Mouse (Mus musculus) CH12.LX (cell line): ENCODE results near the gene Tas2r143. TPM values are rescaled to one million over a fixed set of nuclear protein-coding genes. Genes with fewer than 3 reads are reported as not detected.

Experiments
- DNase-seq: peaks from one replicate; pipeline ENCODE4 v3.0.0-alpha.2; 2013; ENCODE audit errors: extremely low read depth
- H3K27ac ChIP-seq: 2 replicates; pipeline ENCODE4 v1.5.1; 2012; ENCODE audit warnings: low read depth, mild to moderate bottlenecking, control low read depth, moderate library complexity; ENCODE audit not compliant: insufficient read depth
- H3K27me3 ChIP-seq: replicated peaks from 2 replicates; pipeline ENCODE3; 2012; ENCODE audit warnings: inconsistent platforms
- H3K36me3 ChIP-seq, 2 experiments: replicated peaks in 1 of 2; 2 replicates each; pipeline versions ENCODE3 to v1.6.1; 2012; ENCODE audit warnings: inconsistent platforms in 1 of 2, low read length in 1 of 2, mild to moderate bottlenecking in 1 of 2, mixed read lengths in 1 of 2, moderate library complexity in 1 of 2; ENCODE audit not compliant: control insufficient read depth in 1 of 2, insufficient read depth in 1 of 2
- H3K4me1 ChIP-seq, 2 experiments: 2 replicates each; pipeline ENCODE4 v1.6.1; 2012; ENCODE audit warnings: inconsistent platforms in 1 of 2, moderate library complexity in 1 of 2; ENCODE audit not compliant: insufficient read depth in 2 of 2, control insufficient read depth in 1 of 2
- H3K4me2 ChIP-seq: 2 replicates; pipeline ENCODE4 v1.6.1; 2012; ENCODE audit warnings: low read depth, mild to moderate bottlenecking, control low read depth; ENCODE audit not compliant: poor library complexity, insufficient read depth, severe bottlenecking
- H3K4me3 ChIP-seq, 3 experiments: fragments of 150-350 bp in 1 of 3; sonication (generic) in 1 of 3; replicated peaks in 1 of 3; 2 replicates each; pipeline versions ENCODE3 to v1.5.1; 2011 to 2012; ENCODE audit warnings: low read depth in 2 of 3, low read length in 2 of 3, mild to moderate bottlenecking in 2 of 3, moderate library complexity in 2 of 3, control low read depth in 1 of 3, improper control_type of control experiment in 1 of 3, inconsistent platforms in 1 of 3, mixed read lengths in 1 of 3; ENCODE audit not compliant: poor library complexity in 1 of 3
- H3K79me2 ChIP-seq: replicated peaks from 2 replicates; pipeline ENCODE4 v1.6.1; 2012; ENCODE audit warnings: mild to moderate bottlenecking, moderate library complexity; ENCODE audit not compliant: control insufficient read depth, poor library complexity, insufficient read depth, severe bottlenecking; ENCODE audit errors: extremely low read depth
- H3K9ac ChIP-seq: 2 replicates; pipeline ENCODE4 v1.6.1; 2012; ENCODE audit warnings: low read depth, mild to moderate bottlenecking, control low read depth, moderate library complexity; ENCODE audit not compliant: insufficient read depth
- H3K9me3 ChIP-seq: replicated peaks from 2 replicates; pipeline ENCODE3; 2012; ENCODE audit warnings: low read length, inconsistent platforms, mixed read lengths
- BHLHE40 ChIP-seq: IDR thresholded peaks from 2 replicates; pipeline ENCODE4 v1.6.1; 2011; ENCODE audit warnings: mild to moderate bottlenecking, low read depth, low read length, improper control_type of control experiment
- CHD1 ChIP-seq: IDR thresholded peaks from 2 replicates; pipeline ENCODE4 v1.6.1; 2012; ENCODE audit warnings: low read depth, low read length, improper control_type of control experiment, inconsistent platforms
- CTCF ChIP-seq, 2 experiments: IDR thresholded peaks in 1 of 2; conservative IDR thresholded peaks in 1 of 2; 2 replicates each; pipeline ENCODE4 v1.5.1; 2011 to 2012; ENCODE audit warnings: low read depth in 2 of 2, low read length in 2 of 2, improper control_type of control experiment in 1 of 2, inconsistent platforms in 1 of 2, mild to moderate bottlenecking in 1 of 2, moderate library complexity in 1 of 2
- E2F4 ChIP-seq: IDR thresholded peaks from 2 replicates; pipeline ENCODE4 v1.6.1; 2011; ENCODE audit warnings: low read depth, low read length, improper control_type of control experiment; ENCODE audit not compliant: insufficient replicate concordance
- HCFC1 ChIP-seq: IDR thresholded peaks from 2 replicates; pipeline ENCODE4 v1.6.1; 2012; ENCODE audit warnings: low read depth, mild to moderate bottlenecking, inconsistent platforms, low read length, improper control_type of control experiment
- IRF4 ChIP-seq: IDR thresholded peaks from 2 replicates; pipeline ENCODE4 v1.6.1; 2014; ENCODE audit warnings: low read depth, mild to moderate bottlenecking, inconsistent platforms, low read length, improper control_type of control experiment
- JUN ChIP-seq: IDR thresholded peaks from 2 replicates; pipeline ENCODE4 v1.6.1; 2011; ENCODE audit warnings: low read depth, mild to moderate bottlenecking, low read length, improper control_type of control experiment, moderate library complexity; ENCODE audit not compliant: insufficient read depth
- JUND ChIP-seq: conservative IDR thresholded peaks from 2 replicates; pipeline ENCODE4 v1.6.1; 2011; ENCODE audit warnings: low read depth, low read length, improper control_type of control experiment
- MAFK ChIP-seq: IDR thresholded peaks from 2 replicates; pipeline ENCODE4 v1.6.1; 2011; ENCODE audit warnings: low read length, improper control_type of control experiment; ENCODE audit not compliant: insufficient replicate concordance
- NELFE ChIP-seq: IDR thresholded peaks from 2 replicates; pipeline ENCODE4 v1.6.1; 2011; ENCODE audit warnings: low read depth, low read length, improper control_type of control experiment
- NRF1 ChIP-seq: IDR thresholded peaks from 2 replicates; pipeline ENCODE4 v1.6.1; 2014; ENCODE audit warnings: low read depth, mild to moderate bottlenecking, inconsistent platforms, low read length, improper control_type of control experiment, moderate library complexity
- PAX5 ChIP-seq: IDR thresholded peaks from 2 replicates; pipeline ENCODE4 v1.6.1; 2012; ENCODE audit warnings: low read length, inconsistent platforms, mixed read lengths
- POLR2A ChIP-seq: IDR thresholded peaks from 2 replicates; pipeline ENCODE4 v1.6.1; 2011; ENCODE audit warnings: low read depth, mild to moderate bottlenecking, improper control_type of control experiment, low read length
- POLR2AphosphoS2 ChIP-seq: IDR thresholded peaks from 2 replicates; pipeline ENCODE4 v1.6.1; 2011; ENCODE audit warnings: low read depth, low read length, improper control_type of control experiment
- RAD21 ChIP-seq: IDR thresholded peaks from 2 replicates; pipeline ENCODE4 v1.6.1; 2011; ENCODE audit warnings: low read depth, mild to moderate bottlenecking, low read length, improper control_type of control experiment, moderate library complexity
- SMC3 ChIP-seq: IDR thresholded peaks from 2 replicates; pipeline ENCODE4 v1.6.1; 2011; ENCODE audit warnings: low read depth, low read length, improper control_type of control experiment
- TBP ChIP-seq: conservative IDR thresholded peaks from 2 replicates; pipeline ENCODE4 v1.6.1; 2011; ENCODE audit warnings: low read depth, low read length, improper control_type of control experiment
- USF2 ChIP-seq: conservative IDR thresholded peaks from 2 replicates; pipeline ENCODE4 v1.6.1; 2011; ENCODE audit warnings: low read depth, low read length, improper control_type of control experiment
- ZC3H11A ChIP-seq: IDR thresholded peaks from 2 replicates; pipeline ENCODE4 v1.6.1; 2012; ENCODE audit warnings: low read depth, mild to moderate bottlenecking, inconsistent platforms, low read length, improper control_type of control experiment
- ZKSCAN1 ChIP-seq: IDR thresholded peaks from 2 replicates; pipeline ENCODE4 v1.6.1; 2012; ENCODE audit warnings: low read depth, inconsistent platforms, low read length, improper control_type of control experiment, borderline replicate concordance
- ZNF384 ChIP-seq: IDR thresholded peaks from 2 replicates; pipeline ENCODE4 v1.6.1; 2012; ENCODE audit warnings: low read depth, low read length, improper control_type of control experiment, inconsistent platforms
- dilution Hi-C: fragments of 300-500 bp; cut with MboI; formaldehyde crosslinking; loops from 2 replicates; pipeline ENCODE4 v1.14.3; 2020; ENCODE audit warnings: low sequenced_read_pairs; ENCODE audit not compliant: extremely low pct_unique_long_range_greater_than_20kb, extremely low pct_ligation_motif_present
- in situ Hi-C: fragments of 300-500 bp; cut with MboI; formaldehyde crosslinking; loops from 3 replicates; pipeline ENCODE4 v1.14.3; 2019; ENCODE audit warnings: low sequenced_read_pairs, low pct_ligation_motif_present, low pct_unique_long_range_greater_than_20kb, mixed read lengths
- polyA plus RNA-seq: library from polyadenylated mRNA; unstranded; fragments of >175 nt; gene quantifications from 2 replicates; pipeline ENCODE4 v1.2.1, GENCODE M21; 2012; ENCODE audit warnings: low read depth; ENCODE audit not compliant: insufficient read length
- total RNA-seq, 2 experiments: library from RNA; depleted of rRNA; stranded (reverse); fragments of 300-350 nt in 1 of 2; fragments of >200 nt in 1 of 2; gene quantifications; 2 replicates each; pipeline ENCODE4 v1.2.3; 2012 to 2014

Gene Tas2r143
- total and polyA plus RNA-seq, 3 experiments, result not detected

- H3K9me3 ChIP-seq, result no peaks in the 10 kb centered on the region
- no peaks in the 10 kb centered on the region for H3K27me3 ChIP-seq
- TF ChIP-seq ZKSCAN1 (no peak), JUND (no peak), IRF4 (no peak)
- no peak for DNase-seq
- H3K4me1 ChIP-seq, result peaks cover 0 to 5% of the 10 kb centered on the region in 2 experiments; a peak in 2 of 4 replicates
- H3K4me2 ChIP-seq, result no peak overlapping the region
- H3K4me3 ChIP-seq, result no peak overlapping the region
- in situ Hi-C loops, result no loop called here
- no peak overlapping the region for H3K9ac ChIP-seq
- H3K36me3 ChIP-seq, result no peaks in the 10 kb centered on the region
- dilution Hi-C loops, result no loop called here
- H3K27ac ChIP-seq, result no peak overlapping the region
- H3K79me2 ChIP-seq, result no peaks in the 10 kb centered on the region
These were observed 29.2 kb upstream of the Tas2r143 start for GRCm38 (mm10) chr6:42370630-42371363.

GRCm38 (mm10) chr6:42372001-42372400 lies 28.0 kb upstream of the Tas2r143 start:
- in situ Hi-C loops (no loop called here), dilution Hi-C loops (no loop called here)
- H3K4me1 ChIP-seq, result peaks cover 0 to 17% of the 10 kb centered on the region in 2 experiments; a peak in 2 of 4 replicates
- no peak for DNase-seq
- no peak overlapping the region for H3K4me2 ChIP-seq
- no peak overlapping the region for H3K9ac ChIP-seq
- no peaks in the 10 kb centered on the region for H3K9me3 ChIP-seq
- TF ChIP-seq HCFC1, result no peak
- no peak for TF ChIP-seq SMC3
- TF ChIP-seq E2F4, result no peak
- TF ChIP-seq POLR2A, result no peak
- TF ChIP-seq NRF1, result no peak
- TF ChIP-seq IRF4, result no peak
- no peak for TF ChIP-seq BHLHE40
- TF ChIP-seq NELFE, result no peak
- TF ChIP-seq TBP, result no peak
- TF ChIP-seq CTCF (conservative IDR thresholded peaks at IDR 0.05 in 1 of 2, IDR thresholded peaks at IDR 0.05 in 1 of 2; ENCODE audit: low read depth in 2 of 2, low read length in 2 of 2), result no peak
- TF ChIP-seq MAFK, result no peak
- no peak for TF ChIP-seq RAD21
- no peak for TF ChIP-seq CHD1
- no peak for TF ChIP-seq ZC3H11A
- no peak for TF ChIP-seq ZNF384
- TF ChIP-seq POLR2AphosphoS2, result no peak
- no peak for TF ChIP-seq USF2
- no peak for TF ChIP-seq PAX5
- no peak for TF ChIP-seq JUN
- no peaks in the 10 kb centered on the region for H3K36me3 ChIP-seq
- H3K79me2 ChIP-seq, result no peaks in the 10 kb centered on the region
- no peak overlapping the region for H3K27ac ChIP-seq
- no peaks in the 10 kb centered on the region for H3K27me3 ChIP-seq
- no peak overlapping the region for H3K4me3 ChIP-seq
